Mouse (Mus musculus): ENCODE measurements at regions not wholly inside any gene's neighbourhood (a gene's known extent, or its start where the extent isn't known, plus 50 kb on each side); places are given as distances from the start of the nearest gene placed in this dataset.

DNA sequence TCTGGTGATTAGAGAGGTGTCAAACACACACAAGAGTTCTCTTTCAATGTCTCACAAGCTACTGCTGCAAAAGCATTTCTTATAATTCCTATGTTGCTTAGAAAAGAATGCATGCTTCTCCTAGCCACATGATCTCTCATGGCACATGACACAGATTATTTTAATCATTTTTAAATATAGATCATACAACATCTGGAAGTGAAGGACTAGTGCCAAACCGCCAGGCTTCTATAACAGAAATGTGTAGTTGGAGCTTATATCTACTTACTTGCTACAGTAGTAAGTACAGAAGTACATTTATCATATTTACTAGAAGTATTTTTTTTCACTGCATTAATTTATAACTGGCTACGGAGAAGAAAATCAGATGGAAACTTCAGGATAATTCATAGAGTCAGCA, 611.3 kb downstream of the Dach1 start:
- Histone ChIP-seq H3K36me3 (ENCODE audit: control insufficient read depth, insufficient read depth, low read length, poor library complexity, severe bottlenecking) (no peaks in the 10 kb centered on the region), H3K4me1 (ENCODE audit: control insufficient read depth, insufficient read depth, low read length) (no peaks in the 10 kb centered on the region), H3K27ac (ENCODE audit: insufficient read depth, low read length) (no peak overlapping the region), H3K9me3 (replicated peaks; ENCODE audit: control insufficient read depth, insufficient read depth, low read length, poor library complexity, severe bottlenecking) (no peaks in the 10 kb centered on the region), H3K27me3 (ENCODE audit: control insufficient read depth, insufficient read depth, low read length, poor library complexity, severe bottlenecking) (no peaks in the 10 kb centered on the region), H3K9ac (ENCODE audit: low read depth, poor library complexity, severe bottlenecking) (no peak overlapping the region), H3K4me3 (ENCODE audit: low read depth, low read length) (no peak overlapping the region)
- TF ChIP-seq EP300 (IDR thresholded peaks at IDR 0.05; ENCODE audit: insufficient read depth, low read depth, low read length) (no peak), POLR2A (IDR thresholded peaks at IDR 0.05; ENCODE audit: insufficient read depth, low read length) (no peak), CTCF (IDR thresholded peaks at IDR 0.05; ENCODE audit: low read depth, low read length) (no peak)

GRCm38 (mm10) chr14:97557888-97558287, 611.7 kb downstream of the Dach1 start:
- no peak overlapping the region for H3K27ac ChIP-seq (ENCODE audit: insufficient read depth, low read length)
- H3K4me3 ChIP-seq (ENCODE audit: low read depth, low read length) = no peak overlapping the region
- no peaks in the 10 kb centered on the region for H3K4me1 ChIP-seq (ENCODE audit: control insufficient read depth, insufficient read depth, low read length)
- no peak overlapping the region for H3K9ac ChIP-seq (ENCODE audit: low read depth, poor library complexity, severe bottlenecking)
- TF ChIP-seq CTCF (IDR thresholded peaks at IDR 0.05; ENCODE audit: low read depth, low read length) (no peak), EP300 (IDR thresholded peaks at IDR 0.05; ENCODE audit: insufficient read depth, low read depth, low read length) (no peak)
- H3K9me3 ChIP-seq (replicated peaks; ENCODE audit: control insufficient read depth, insufficient read depth, low read length, poor library complexity, severe bottlenecking) = no peaks in the 10 kb centered on the region
- H3K36me3 ChIP-seq (ENCODE audit: control insufficient read depth, insufficient read depth, low read length, poor library complexity, severe bottlenecking) = no peaks in the 10 kb centered on the region
- no peaks in the 10 kb centered on the region for H3K27me3 ChIP-seq (ENCODE audit: control insufficient read depth, insufficient read depth, low read length, poor library complexity, severe bottlenecking)

DNA sequence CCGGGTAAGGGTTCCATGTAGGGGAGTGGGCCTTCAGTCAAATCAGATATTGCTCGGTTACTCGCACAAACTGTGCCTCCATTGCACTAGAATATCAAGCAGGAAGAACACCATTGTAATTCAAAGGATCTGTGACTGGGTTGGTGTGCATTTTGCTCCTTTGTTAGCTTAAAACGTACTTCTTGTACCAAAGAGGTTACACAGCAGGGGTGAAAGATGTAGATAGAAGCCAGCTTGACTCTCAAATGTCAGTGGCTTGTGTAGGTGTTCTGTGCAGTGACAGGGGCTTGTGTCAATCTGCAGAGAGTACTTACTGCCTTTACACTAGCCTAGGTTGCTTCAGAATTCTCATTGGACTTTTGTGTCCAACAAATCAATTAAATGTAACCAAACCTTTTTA, 623.3 kb downstream of the Dach1 start:
- Histone ChIP-seq H3K9me3 (replicated peaks; ENCODE audit: control insufficient read depth, insufficient read depth, low read length, poor library complexity, severe bottlenecking) (0 out of 2 replicates have a peak, but pooled peaks cover 3% of the 10 kb centered on the region), H3K27me3 (ENCODE audit: control insufficient read depth, insufficient read depth, low read length, poor library complexity, severe bottlenecking) (no peaks in the 10 kb centered on the region), H3K27ac (ENCODE audit: insufficient read depth, low read length) (no peak overlapping the region), H3K9ac (ENCODE audit: low read depth, poor library complexity, severe bottlenecking) (no peak overlapping the region), H3K4me3 (ENCODE audit: low read depth, low read length) (no peak overlapping the region), H3K36me3 (ENCODE audit: control insufficient read depth, insufficient read depth, low read length, poor library complexity, severe bottlenecking) (no peaks in the 10 kb centered on the region), H3K4me1 (ENCODE audit: control insufficient read depth, insufficient read depth, low read length) (peaks cover 8% of the 10 kb centered on the region)
- TF ChIP-seq CTCF (IDR thresholded peaks at IDR 0.05; ENCODE audit: low read depth, low read length) = no peak
- TF ChIP-seq POLR2A (IDR thresholded peaks at IDR 0.05; ENCODE audit: insufficient read depth, low read length) = no peak
- TF ChIP-seq EP300 (IDR thresholded peaks at IDR 0.05; ENCODE audit: insufficient read depth, low read depth, low read length) = no peak

GRCm38 (mm10) chr14:97544307-97544706, 625.3 kb downstream of the Dach1 start:
- H3K9me3 ChIP-seq (replicated peaks; ENCODE audit: control insufficient read depth, insufficient read depth, low read length, poor library complexity, severe bottlenecking) = 0 out of 2 replicates have a peak, but pooled peaks cover 3% of the 10 kb centered on the region
- H3K9ac ChIP-seq (ENCODE audit: low read depth, poor library complexity, severe bottlenecking) = no peak overlapping the region
- H3K27me3 ChIP-seq (ENCODE audit: control insufficient read depth, insufficient read depth, low read length, poor library complexity, severe bottlenecking) = no peaks in the 10 kb centered on the region
- H3K4me1 ChIP-seq (ENCODE audit: control insufficient read depth, insufficient read depth, low read length) = peaks cover 8% of the 10 kb centered on the region
- no peak for TF ChIP-seq POLR2A (IDR thresholded peaks at IDR 0.05; ENCODE audit: insufficient read depth, low read length)
- TF ChIP-seq CTCF (IDR thresholded peaks at IDR 0.05; ENCODE audit: low read depth, low read length) = no peak
- TF ChIP-seq EP300 (IDR thresholded peaks at IDR 0.05; ENCODE audit: insufficient read depth, low read depth, low read length) = peak; percentile 33; the same call in 1 of the 2 replicates
- H3K4me3 ChIP-seq (ENCODE audit: low read depth, low read length) = no peak overlapping the region
- no peaks in the 10 kb centered on the region for H3K36me3 ChIP-seq (ENCODE audit: control insufficient read depth, insufficient read depth, low read length, poor library complexity, severe bottlenecking)
- no peak overlapping the region for H3K27ac ChIP-seq (ENCODE audit: insufficient read depth, low read length)

GRCm38 (mm10) chr14:97537012-97537411, 632.6 kb downstream of the Dach1 start:
- Histone ChIP-seq H3K27ac (ENCODE audit: insufficient read depth, low read length) (no peak overlapping the region), H3K4me1 (ENCODE audit: control insufficient read depth, insufficient read depth, low read length) (no peaks in the 10 kb centered on the region), H3K9me3 (replicated peaks; ENCODE audit: control insufficient read depth, insufficient read depth, low read length, poor library complexity, severe bottlenecking) (no peaks in the 10 kb centered on the region), H3K4me3 (ENCODE audit: low read depth, low read length) (no peak overlapping the region), H3K36me3 (ENCODE audit: control insufficient read depth, insufficient read depth, low read length, poor library complexity, severe bottlenecking) (no peaks in the 10 kb centered on the region), H3K9ac (ENCODE audit: low read depth, poor library complexity, severe bottlenecking) (no peak overlapping the region), H3K27me3 (ENCODE audit: control insufficient read depth, insufficient read depth, low read length, poor library complexity, severe bottlenecking) (no peaks in the 10 kb centered on the region)
- TF ChIP-seq EP300 (IDR thresholded peaks at IDR 0.05; ENCODE audit: insufficient read depth, low read depth, low read length) = no peak
- TF ChIP-seq CTCF (IDR thresholded peaks at IDR 0.05; ENCODE audit: low read depth, low read length) = no peak
- TF ChIP-seq POLR2A (IDR thresholded peaks at IDR 0.05; ENCODE audit: insufficient read depth, low read length) = no peak

DNA sequence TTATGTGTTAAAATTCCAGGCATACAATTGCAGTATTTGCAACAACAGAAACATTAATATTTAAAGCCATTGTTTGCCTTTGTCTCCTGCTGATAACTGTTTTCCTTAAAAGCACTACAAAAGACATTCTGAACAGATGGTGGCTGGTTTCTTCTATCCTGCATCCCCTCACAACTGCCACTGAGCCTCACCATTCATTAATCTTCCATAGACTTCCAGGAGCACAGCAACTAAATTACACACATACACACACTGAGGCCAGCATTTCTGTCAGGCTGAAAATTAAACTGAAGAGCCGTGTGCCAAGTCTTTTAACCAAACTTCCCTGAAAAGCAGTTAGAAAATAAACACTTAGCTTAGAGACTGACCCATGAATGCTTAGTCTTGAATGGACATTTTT, 658.2 kb downstream of the Dach1 start:
- H3K9ac ChIP-seq (ENCODE audit: low read depth, poor library complexity, severe bottlenecking) = no peak overlapping the region
- no peaks in the 10 kb centered on the region for H3K4me1 ChIP-seq (ENCODE audit: control insufficient read depth, insufficient read depth, low read length)
- no peak overlapping the region for H3K27ac ChIP-seq (ENCODE audit: insufficient read depth, low read length)
- no peaks in the 10 kb centered on the region for H3K36me3 ChIP-seq (ENCODE audit: control insufficient read depth, insufficient read depth, low read length, poor library complexity, severe bottlenecking)
- H3K4me3 ChIP-seq (ENCODE audit: low read depth, low read length) = no peak overlapping the region
- H3K9me3 ChIP-seq (replicated peaks; ENCODE audit: control insufficient read depth, insufficient read depth, low read length, poor library complexity, severe bottlenecking) = no peaks in the 10 kb centered on the region
- no peak for TF ChIP-seq EP300 (IDR thresholded peaks at IDR 0.05; ENCODE audit: insufficient read depth, low read depth, low read length)
- TF ChIP-seq POLR2A (IDR thresholded peaks at IDR 0.05; ENCODE audit: insufficient read depth, low read length) = no peak
- TF ChIP-seq CTCF (IDR thresholded peaks at IDR 0.05; ENCODE audit: low read depth, low read length) = no peak
- no peaks in the 10 kb centered on the region for H3K27me3 ChIP-seq (ENCODE audit: control insufficient read depth, insufficient read depth, low read length, poor library complexity, severe bottlenecking)
